Mouse (Mus musculus) cerebellum, postnatal 10 days (tissue): ENCODE results near the gene Cd79b.

Source experiments
- DNase-seq, 2 experiments: peaks; one replicate each; pipeline ENCODE4 v3.0.0; 2021; ENCODE audit warnings: mixed read lengths in 2 of 2

Cd79b gene

GRCm38 (mm10) chr11:106272644-106273310 lies 41.8 kb downstream of the Cd79b start, which contains the start of gene Smarcd2:
Smarcd2 (minus strand) TSS chr11:106272972.
- peak; percentile 99 to 100 for DNase-seq

GRCm38 (mm10) chr11:106271794-106272643 lies 42.5 kb downstream of the Cd79b start:
- DNase-seq: peak in 1 of 2 experiments; percentile 73

- DNase-seq: peak; percentile 51 to 56
Measured at GRCm38 (mm10) chr11:106271131-106271793, 43.3 kb downstream of the Cd79b start.

GRCm38 (mm10) chr11:106269060-106269431 lies 45.5 kb downstream of the Cd79b start:
- peak; percentile 65 to 70 for DNase-seq

GRCm38 (mm10) chr11:106268326-106269059 lies 46.1 kb downstream of the Cd79b start:
- peak; percentile 88 to 91 for DNase-seq

GRCm38 (mm10) chr11:106267871-106268270 lies 46.7 kb downstream of the Cd79b start:
- DNase-seq: peak; percentile 71 to 73

- DNase-seq: peak; percentile 91 to 93
Measured at GRCm38 (mm10) chr11:106267311-106267852, 47.2 kb downstream of the Cd79b start.

- DNase-seq: peak in 1 of 2 experiments; percentile 23
Measured at GRCm38 (mm10) chr11:106266431-106266830, 48.1 kb downstream of the Cd79b start.

- peak in 1 of 2 experiments; percentile 14 for DNase-seq
Measured at GRCm38 (mm10) chr11:106265570-106265969, 49.0 kb downstream of the Cd79b start.

GRCm38 (mm10) chr11:106264988-106265387 lies 49.6 kb downstream of the Cd79b start:
- DNase-seq: peak in 1 of 2 experiments; percentile 28

- peak; percentile 45 to 50 for DNase-seq
Measured at GRCm38 (mm10) chr11:106263963-106264362, 50.6 kb downstream of the Cd79b start.
